Mouse (Mus musculus) forebrain, postnatal 0 days (tissue): ENCODE measurements around the gene 4933416C03Rik. TPM values are rescaled to one million over a fixed set of nuclear protein-coding genes. Genes with fewer than 3 reads are reported as not detected.
A peak's percentile ranks its signal among the peaks of the same experiment; 100 is the strongest.

ENCODE experiments used
- ATAC-seq: fragments of 200-750 bp; cut with Nextera tagmentation; 2 replicates; pipeline ENCODE4 v1.8.0; 2017; ENCODE audit warnings: mild to moderate bottlenecking, moderate library complexity
- DNase-seq: peaks from one replicate; pipeline ENCODE4 v3.0.0-alpha.2; 2015
- H3K27ac ChIP-seq: fragments of 300-500 bp; sonication (generic); 2 replicates; pipeline ENCODE4 v1.5.1; 2014; ENCODE audit warnings: low read depth, mild to moderate bottlenecking, antibody characterized with exemption, low read length, moderate library complexity, mixed read lengths
- H3K27me3 ChIP-seq: fragments of 300-500 bp; sonication (generic); 2 replicates; pipeline ENCODE4 v1.6.1; 2014; ENCODE audit warnings: mild to moderate bottlenecking, low read length, mixed read lengths; ENCODE audit not compliant: insufficient read depth
- H3K36me3 ChIP-seq: fragments of 300-500 bp; sonication (generic); 2 replicates; pipeline ENCODE4 v1.6.1; 2014; ENCODE audit warnings: mild to moderate bottlenecking, moderate library complexity; ENCODE audit not compliant: insufficient read depth
- H3K4me1 ChIP-seq: fragments of 300-500 bp; sonication (generic); 2 replicates; pipeline ENCODE4 v1.6.1; 2014; ENCODE audit warnings: antibody characterized with exemption; ENCODE audit not compliant: insufficient read depth
- H3K4me2 ChIP-seq: fragments of 300-500 bp; sonication (generic); 2 replicates; pipeline ENCODE4 v1.6.1; 2014; ENCODE audit warnings: low read depth, mild to moderate bottlenecking, moderate library complexity
- H3K4me3 ChIP-seq: fragments of 300-500 bp; sonication (generic); 2 replicates; pipeline ENCODE4 v1.5.1; 2014; ENCODE audit warnings: low read depth, low read length, mixed read lengths
- H3K9ac ChIP-seq: fragments of 300-500 bp; sonication (generic); 2 replicates; pipeline ENCODE4 v1.6.1; 2014; ENCODE audit warnings: mild to moderate bottlenecking
- H3K9me3 ChIP-seq: fragments of 300-500 bp; sonication (generic); 2 replicates; pipeline ENCODE4 v1.6.1; 2016; ENCODE audit warnings: low read length
- CTCF ChIP-seq: sonication (generic); IDR thresholded peaks from 2 replicates; pipeline ENCODE4 v1.5.1; 2016; ENCODE audit warnings: antibody characterized with exemption, control low read depth, low read depth
- WGBS: fragments of 180-500 bp; shearing (Covaris S2); extraction: QIAGEN DNeasy Blood & Tissue Kit; methylation state at CpG from one replicate; pipeline ENCODE4 v1.1.7; 2014; 5-methylcytosine and 5-hydroxymethylcytosine counted together
- polyA plus RNA-seq: library from polyadenylated mRNA; unstranded; fragments of >200 nt; fragmentation: Nextera tagmentation; extraction: Ambion mirVana; gene quantifications from 2 replicates; pipeline ENCODE4 v1.2.1, GENCODE M21; 2015
- total RNA-seq: library from RNA; depleted of rRNA; stranded (reverse); fragments of >200 nt; gene quantifications from 2 replicates; pipeline ENCODE4 v1.2.3, GENCODE M21; 2014

The 4933416C03Rik gene
- total and polyA plus RNA-seq, 2 experiments from 2014 or later: not detected

DNA sequence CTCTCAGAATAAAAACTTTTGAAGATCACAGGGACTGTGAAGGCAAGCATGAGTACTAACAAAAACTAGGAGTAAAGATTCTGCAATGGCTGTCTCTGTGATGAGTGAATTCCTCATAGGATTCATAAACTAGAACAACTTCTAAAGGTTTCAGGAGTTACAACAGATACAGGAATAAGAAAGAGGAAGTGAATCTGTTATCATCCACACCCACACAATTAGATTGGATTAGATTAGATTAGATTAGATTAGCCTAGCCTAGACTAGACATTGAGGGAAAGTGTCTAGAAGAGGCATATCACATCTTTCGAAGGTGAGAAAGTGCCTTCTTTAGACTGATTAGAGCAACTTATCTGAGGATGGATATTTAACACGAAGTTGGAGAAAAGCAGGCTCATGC, 21.5 kb upstream of the 4933416C03Rik start:
- no peak overlapping the region for H3K27ac ChIP-seq
- no peak for TF ChIP-seq CTCF
- H3K9ac ChIP-seq: no peak overlapping the region
- no peak overlapping the region for H3K4me3 ChIP-seq
- no peak for ATAC-seq
- no peak for DNase-seq
- no peaks in the 10 kb centered on the region for H3K9me3 ChIP-seq
- H3K4me2 ChIP-seq: no peak overlapping the region
- 85% methylated on average over 2 of the region's 2 CpGs for WGBS
- H3K36me3 ChIP-seq: no peaks in the 10 kb centered on the region
- no peaks in the 10 kb centered on the region for H3K27me3 ChIP-seq
- H3K4me1 ChIP-seq: no peaks in the 10 kb centered on the region

DNA sequence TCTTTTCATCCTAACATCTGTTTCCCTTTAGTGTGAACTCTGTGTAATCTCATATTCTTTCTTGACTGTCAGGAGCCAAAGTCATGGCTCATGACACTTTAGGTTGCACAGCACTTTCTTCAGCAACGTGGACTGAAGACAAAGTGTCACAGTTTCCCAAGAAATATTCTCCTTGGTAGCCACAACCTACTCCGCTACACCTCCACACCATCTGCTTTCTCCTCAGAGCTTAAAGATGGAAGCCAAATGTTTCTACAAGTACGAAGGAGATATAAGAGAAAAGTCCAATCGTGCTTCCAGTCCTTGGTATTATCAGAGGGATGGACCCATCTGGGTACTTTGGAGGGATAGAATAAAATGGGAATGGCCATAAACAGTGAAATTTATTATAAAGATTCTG, 18.5 kb upstream of the 4933416C03Rik start:
- Histone ChIP-seq H3K9ac (no peak overlapping the region), H3K4me1 (no peaks in the 10 kb centered on the region), H3K9me3 (no peaks in the 10 kb centered on the region), H3K27ac (no peak overlapping the region), H3K27me3 (no peaks in the 10 kb centered on the region), H3K4me2 (no peak overlapping the region), H3K4me3 (no peak overlapping the region), H3K36me3 (no peaks in the 10 kb centered on the region)
- WGBS: 81% methylated on average over 4 of the region's 4 CpGs
- ATAC-seq (no peak), DNase-seq (no peak)
- TF ChIP-seq CTCF: no peak

DNA sequence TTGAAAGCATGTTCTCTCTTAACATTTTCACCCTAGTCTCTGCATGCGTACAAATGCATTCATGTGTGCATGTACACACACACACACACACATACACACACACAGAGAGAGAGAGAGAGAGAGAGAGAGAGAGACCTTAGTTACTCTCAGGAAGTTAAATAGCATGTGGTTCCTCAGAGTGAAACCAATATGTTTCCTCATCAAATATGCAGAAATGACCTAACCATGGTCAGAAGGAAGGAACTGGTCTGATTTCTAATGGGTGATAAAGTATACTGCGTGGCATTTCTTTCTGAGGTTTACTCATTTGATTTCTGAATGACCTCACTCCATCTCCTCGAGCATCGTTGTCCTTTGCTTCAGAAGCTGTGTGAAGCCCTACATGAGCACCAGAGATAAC, 17.5 kb upstream of the 4933416C03Rik start:
- H3K9ac ChIP-seq: no peak overlapping the region
- H3K27ac ChIP-seq: no peak overlapping the region
- no peak for ATAC-seq
- no peak overlapping the region for H3K4me2 ChIP-seq
- WGBS: 89% methylated on average over 4 of the region's 4 CpGs
- no peaks in the 10 kb centered on the region for H3K9me3 ChIP-seq
- H3K36me3 ChIP-seq: no peaks in the 10 kb centered on the region
- no peak overlapping the region for H3K4me3 ChIP-seq
- TF ChIP-seq CTCF: no peak
- H3K27me3 ChIP-seq: no peaks in the 10 kb centered on the region
- no peak for DNase-seq
- H3K4me1 ChIP-seq: no peaks in the 10 kb centered on the region

DNA sequence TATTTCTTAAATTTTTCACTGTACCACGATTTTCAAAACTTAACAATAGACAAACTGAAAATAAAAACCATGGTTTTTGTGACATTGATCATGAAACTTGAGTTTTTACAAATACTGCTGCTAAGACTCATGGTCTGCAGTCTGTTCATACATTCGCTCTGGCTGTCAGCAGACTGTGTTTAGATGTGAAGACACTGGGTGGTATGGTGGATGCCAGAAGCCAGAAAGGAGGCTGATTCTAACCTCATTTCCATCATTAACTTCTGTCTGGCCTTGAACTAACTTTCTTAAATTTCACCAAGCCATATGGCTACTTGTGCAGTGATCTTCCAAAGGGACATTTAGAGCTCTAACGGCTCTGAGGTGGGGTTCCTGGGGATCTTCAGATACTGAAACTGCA, 16.7 kb upstream of the 4933416C03Rik start:
- no peaks in the 10 kb centered on the region for H3K9me3 ChIP-seq
- H3K9ac ChIP-seq: no peak overlapping the region
- WGBS: 68% methylated on average over 3 of the region's 3 CpGs
- H3K27ac ChIP-seq: no peak overlapping the region
- ATAC-seq (peak; percentile 73), DNase-seq (peak; percentile 31)
- TF ChIP-seq CTCF: no peak
- no peaks in the 10 kb centered on the region for H3K36me3 ChIP-seq
- no peak overlapping the region for H3K4me2 ChIP-seq
- no peaks in the 10 kb centered on the region for H3K27me3 ChIP-seq
- H3K4me3 ChIP-seq: no peak overlapping the region
- H3K4me1 ChIP-seq: no peaks in the 10 kb centered on the region

DNA sequence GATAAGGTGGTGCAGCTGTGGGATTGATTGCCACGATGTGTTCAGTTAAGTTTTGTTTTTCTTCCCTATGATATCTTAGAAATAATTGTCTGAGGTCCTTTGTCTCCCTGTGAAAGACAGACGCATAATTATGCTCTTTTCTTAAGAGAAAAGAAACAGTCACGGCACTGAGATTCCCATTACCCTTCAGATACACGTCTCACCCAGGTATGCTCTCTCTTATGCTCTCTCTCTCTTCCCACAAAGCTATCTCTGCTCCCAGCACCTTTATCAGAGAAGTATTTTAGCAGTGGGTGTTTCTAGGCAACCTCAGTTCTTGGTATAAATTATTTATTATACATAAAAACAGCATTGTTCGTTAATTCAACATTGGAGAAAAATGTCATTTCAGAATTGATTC, 11.6 kb upstream of the 4933416C03Rik start:
- Histone ChIP-seq H3K9me3 (no peaks in the 10 kb centered on the region), H3K27ac (no peak overlapping the region), H3K36me3 (no peaks in the 10 kb centered on the region), H3K4me2 (no peak overlapping the region), H3K27me3 (no peaks in the 10 kb centered on the region), H3K4me1 (no peaks in the 10 kb centered on the region), H3K4me3 (no peak overlapping the region), H3K9ac (no peak overlapping the region)
- 53% methylated on average over 5 of the region's 5 CpGs for WGBS
- ATAC-seq (peak; percentile 91; the same call in 1 of the 2 replicates), DNase-seq (no peak)
- TF ChIP-seq CTCF: no peak

DNA sequence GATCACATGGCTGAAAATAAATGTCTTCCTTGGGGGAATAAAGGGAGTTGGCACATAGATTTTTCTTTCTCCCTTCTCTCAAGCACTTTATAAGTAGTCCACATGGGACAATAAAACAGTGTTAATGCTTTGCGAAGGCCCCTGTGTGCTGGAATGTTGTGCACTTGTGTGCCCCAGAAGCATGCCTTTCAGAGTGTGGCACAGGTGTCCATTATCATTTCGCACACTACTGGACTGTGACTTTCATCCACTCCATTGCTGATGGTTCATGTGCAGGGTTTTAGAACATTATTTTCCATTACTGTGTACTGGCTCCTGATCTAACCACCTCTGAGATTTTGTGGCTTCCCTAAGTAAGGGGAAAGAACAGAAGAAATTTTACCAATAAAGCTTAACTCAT, 10.1 kb upstream of the 4933416C03Rik start:
- H3K9me3 ChIP-seq: no peaks in the 10 kb centered on the region
- no peaks in the 10 kb centered on the region for H3K27me3 ChIP-seq
- H3K4me1 ChIP-seq: no peaks in the 10 kb centered on the region
- ATAC-seq (no peak), DNase-seq (no peak)
- H3K9ac ChIP-seq: no peak overlapping the region
- H3K36me3 ChIP-seq: no peaks in the 10 kb centered on the region
- TF ChIP-seq CTCF: no peak
- no peak overlapping the region for H3K4me3 ChIP-seq
- no peak overlapping the region for H3K27ac ChIP-seq
- 93% methylated on average over 2 of the region's 2 CpGs for WGBS
- no peak overlapping the region for H3K4me2 ChIP-seq

DNA sequence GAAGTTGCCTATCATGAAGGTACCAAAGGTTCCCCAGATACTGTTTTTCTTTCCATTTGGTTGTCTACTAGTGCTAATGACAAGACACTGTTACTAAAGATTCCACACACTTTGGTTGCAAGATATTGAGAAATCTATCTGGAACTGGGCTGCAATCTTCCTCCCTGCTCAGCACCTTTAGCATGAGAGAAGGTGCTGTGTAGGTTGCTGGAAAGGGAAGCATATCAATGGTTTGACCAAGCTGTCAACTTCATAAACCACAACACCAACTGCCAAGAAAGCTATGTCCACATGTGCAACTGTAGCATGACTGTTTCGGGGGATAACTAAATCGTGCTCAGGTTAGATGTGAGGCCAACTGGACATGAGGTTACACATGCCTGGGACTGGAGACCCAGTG, 7.7 kb upstream of the 4933416C03Rik start:
- 95% methylated on average over 2 of the region's 2 CpGs for WGBS
- H3K27me3 ChIP-seq: no peaks in the 10 kb centered on the region
- no peaks in the 10 kb centered on the region for H3K36me3 ChIP-seq
- TF ChIP-seq CTCF: no peak
- no peaks in the 10 kb centered on the region for H3K4me1 ChIP-seq
- ATAC-seq (no peak), DNase-seq (no peak)
- no peak overlapping the region for H3K4me3 ChIP-seq
- H3K9ac ChIP-seq: no peak overlapping the region
- no peaks in the 10 kb centered on the region for H3K9me3 ChIP-seq
- no peak overlapping the region for H3K27ac ChIP-seq
- H3K4me2 ChIP-seq: no peak overlapping the region

DNA sequence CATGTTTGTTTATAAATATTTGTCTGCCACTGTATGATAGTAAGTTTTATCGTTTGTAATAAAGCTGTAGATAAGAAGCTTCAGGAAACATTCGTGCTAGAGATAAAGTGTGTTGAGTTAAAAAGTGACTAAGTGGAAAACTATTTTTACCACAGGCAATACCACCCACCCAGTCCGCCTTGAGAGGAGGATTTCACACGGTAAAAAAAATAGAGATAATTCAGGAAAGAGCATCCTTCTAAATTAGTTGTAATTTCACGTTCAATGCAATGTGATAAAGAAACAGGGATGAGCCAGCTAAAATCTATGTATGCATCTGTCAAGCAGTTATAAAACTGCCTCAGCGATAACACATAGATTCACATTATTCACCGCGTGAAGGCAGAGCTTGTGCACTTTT, 3.3 kb upstream of the 4933416C03Rik start:
- Histone ChIP-seq H3K36me3 (0 out of 2 replicates have a peak, but pooled peaks cover 2% of the 10 kb centered on the region), H3K4me3 (no peak overlapping the region), H3K9me3 (no peaks in the 10 kb centered on the region), H3K9ac (no peak overlapping the region), H3K4me1 (no peaks in the 10 kb centered on the region), H3K4me2 (no peak overlapping the region), H3K27ac (no peak overlapping the region), H3K27me3 (no peaks in the 10 kb centered on the region)
- DNase-seq (no peak), ATAC-seq (no peak)
- 76% methylated on average over 8 of the region's 8 CpGs for WGBS
- TF ChIP-seq CTCF: no peak
